Mouse (Mus musculus): Measurements from ENCODE around the gene Vps53.
A peak's percentile ranks its signal among the peaks of the same experiment; 100 is the strongest.

Vps53 gene

DNA sequence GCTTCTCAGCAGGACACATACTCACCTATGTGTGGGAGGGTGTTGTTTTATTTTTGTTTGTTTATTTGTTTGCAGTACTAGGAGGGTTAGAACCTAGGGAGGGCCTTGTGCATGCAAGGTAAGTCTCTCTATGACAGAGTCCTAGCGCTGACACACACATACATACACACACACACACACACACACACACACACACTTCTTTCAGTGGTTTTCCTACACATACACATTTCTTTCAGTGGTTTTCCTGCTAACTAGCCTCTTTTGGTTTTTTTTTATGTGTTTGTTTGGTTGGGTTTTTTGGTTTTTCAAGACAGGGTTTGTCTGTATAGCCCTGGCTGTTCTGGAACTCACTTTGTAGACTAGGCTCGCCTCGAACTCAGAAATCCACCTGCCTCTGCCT, 69.0 kb downstream of the Vps53 start:
- DNase-seq (ENCODE audit: low read depth), result no peak

DNA sequence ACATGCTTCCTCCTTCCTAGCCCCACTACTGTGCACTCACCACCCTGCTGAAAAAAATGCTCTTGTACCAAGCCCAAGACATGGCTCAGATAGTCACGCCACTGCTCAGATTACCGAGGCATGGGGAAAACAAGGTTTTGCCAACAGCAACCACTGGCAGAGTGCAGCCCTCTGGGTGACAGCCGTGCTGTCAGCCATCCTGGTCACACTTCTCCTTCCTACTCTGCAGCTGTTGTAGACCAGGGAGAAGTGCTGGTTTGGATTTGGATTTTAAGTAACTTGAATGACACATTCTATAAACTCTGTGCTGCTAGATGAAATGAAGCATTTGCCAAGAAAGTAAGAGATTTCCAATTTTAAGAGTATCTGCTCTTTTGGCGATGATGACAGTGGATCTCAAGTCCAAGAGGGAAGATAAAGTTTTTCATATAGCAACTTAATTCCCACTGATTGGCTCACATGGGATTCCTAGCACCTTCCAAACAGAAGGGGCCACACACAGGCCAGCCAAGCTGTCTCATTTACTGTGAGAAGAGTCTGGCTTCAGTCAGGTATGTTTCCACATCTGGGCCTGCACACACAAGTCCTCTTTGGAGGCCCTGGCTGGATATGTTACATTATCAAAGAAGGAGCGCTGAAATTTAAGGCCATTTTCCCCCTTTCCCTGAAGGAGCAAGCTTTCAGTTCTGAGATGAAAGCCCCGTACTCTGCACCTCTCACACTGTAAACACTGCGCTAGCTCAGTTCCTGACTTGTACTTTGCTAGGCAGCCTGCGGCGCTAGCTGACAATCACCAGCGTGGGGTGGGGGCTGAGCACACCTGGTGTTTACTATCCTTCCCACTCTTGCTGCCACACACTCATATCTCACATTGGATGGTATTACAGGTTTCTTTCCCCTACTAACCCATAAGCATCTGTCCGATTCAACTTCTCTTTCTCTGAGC, 72.6 kb downstream of the Vps53 start:
- DNase-seq (ENCODE audit: low read depth), result no peak

DNA sequence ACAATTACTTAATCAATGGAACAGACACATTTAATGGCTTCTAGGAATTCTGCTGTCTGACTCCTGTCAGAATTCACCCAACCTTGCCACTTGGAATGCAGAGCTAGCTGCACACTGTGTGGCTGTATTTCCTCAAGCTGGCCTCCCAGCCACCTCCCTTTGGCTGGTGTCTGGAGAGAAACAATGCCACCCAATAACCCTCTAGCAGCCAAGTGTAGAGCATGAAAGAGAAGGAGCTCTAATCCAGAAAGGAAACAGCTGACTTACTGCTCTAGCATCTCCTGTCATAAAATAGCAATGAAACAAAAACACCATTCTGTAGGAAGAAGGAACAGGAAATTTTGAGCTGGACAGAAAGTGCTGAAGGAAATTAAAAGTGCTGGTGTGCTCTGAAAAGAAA, 78.3 kb downstream of the Vps53 start:
- DNase-seq (ENCODE audit: low read depth), result no peak

DNA sequence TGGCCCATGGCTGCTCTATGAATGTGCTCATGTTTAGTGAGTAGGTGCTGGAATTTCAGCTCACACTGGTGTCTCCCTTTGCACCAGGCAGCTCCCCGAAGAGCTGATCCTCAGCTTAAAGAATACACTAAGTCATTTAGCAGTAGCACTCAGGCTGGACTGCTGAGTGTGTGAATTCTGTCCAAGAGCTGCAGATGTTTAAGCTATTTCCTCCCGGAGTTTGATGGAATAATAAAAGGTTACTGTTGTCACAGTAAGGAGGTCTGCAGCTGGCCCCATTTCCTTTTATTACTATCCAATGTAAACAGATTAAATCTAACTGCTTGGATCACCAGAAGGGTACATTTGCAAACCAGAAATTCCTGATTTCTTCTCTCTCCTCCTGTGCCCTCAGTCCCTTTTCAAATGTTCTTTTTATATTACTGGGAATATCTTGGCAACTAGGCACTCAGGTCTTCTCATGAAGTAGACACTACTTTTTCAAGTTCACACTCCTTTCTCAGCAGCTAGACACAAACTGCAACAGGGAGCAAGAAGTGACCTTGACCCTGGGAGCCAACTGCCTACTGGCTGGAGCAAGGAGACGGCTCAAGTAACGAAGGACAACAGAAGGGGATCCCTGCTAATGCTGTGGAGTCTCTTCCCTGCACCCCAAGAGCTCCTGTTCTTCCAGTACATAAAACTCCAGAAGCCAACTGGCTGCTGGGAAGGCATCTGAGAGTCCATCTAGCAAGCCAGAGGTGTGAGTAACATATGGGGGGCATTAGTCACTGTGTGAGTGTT, 80.1 kb downstream of the Vps53 start:
- DNase-seq (ENCODE audit: low read depth), result no peak

DNA sequence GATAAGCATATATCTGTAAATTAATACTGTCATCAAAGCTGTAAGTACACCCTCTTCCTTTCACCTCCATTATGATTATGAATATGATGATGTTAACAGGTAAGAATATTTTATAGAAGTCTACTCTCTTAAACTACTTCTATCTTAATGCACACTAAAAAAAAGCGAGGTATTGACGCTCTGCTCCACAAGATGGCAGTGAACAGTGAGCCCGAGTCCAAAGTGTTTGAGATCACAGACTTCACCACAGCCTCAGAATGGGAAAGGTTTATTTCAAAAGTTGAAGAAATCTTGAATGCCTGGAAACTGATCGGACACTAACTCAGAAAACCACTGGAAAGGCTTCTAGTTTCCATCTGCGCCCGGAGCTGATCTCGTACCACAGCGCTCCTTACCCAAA, 85.8 kb downstream of the Vps53 start:
- peak; percentile 64 for DNase-seq (ENCODE audit: low read depth)

DNA sequence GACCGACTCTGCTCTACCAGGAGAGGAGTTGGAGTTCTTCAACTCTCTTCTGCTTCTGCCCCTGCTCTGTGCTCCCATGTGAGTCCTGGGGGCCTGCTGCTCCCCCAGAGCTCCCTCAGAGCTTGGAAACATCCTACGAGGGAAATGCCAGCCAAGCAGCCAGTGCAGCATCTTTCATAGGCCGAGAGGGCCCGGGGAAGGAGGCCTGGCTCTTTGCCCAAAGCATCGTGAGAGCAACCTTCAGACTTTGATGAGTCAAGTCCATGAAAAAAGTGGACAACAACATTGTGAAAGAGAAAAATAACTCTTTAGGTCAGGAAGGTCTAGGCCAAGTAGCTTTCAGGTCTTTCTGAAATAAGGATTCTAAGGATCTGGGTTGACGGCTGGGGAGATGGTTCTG, 89.7 kb downstream of the Vps53 start:
- DNase-seq (ENCODE audit: low read depth), result peak; percentile 67

DNA sequence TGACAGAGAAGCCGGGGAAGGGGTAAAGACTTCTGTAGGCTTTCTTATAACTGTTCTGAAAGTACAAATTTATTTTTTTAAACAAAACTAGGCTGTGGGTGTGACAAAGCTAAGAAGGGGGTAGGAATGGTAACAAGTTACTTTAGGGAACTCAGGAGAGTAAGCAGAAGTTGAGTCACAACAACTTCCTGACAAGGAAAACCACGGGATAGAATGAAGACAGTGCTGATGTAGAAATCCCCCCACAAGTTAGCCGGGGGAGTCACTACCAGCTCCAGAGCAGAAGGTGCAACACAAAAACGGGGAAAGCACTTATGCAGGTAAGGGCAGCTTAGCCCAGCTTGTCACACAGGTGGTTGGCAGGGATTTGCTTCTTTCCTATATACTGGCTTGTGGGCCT, 90.9 kb downstream of the Vps53 start:
- no peak for DNase-seq (ENCODE audit: low read depth)

DNA sequence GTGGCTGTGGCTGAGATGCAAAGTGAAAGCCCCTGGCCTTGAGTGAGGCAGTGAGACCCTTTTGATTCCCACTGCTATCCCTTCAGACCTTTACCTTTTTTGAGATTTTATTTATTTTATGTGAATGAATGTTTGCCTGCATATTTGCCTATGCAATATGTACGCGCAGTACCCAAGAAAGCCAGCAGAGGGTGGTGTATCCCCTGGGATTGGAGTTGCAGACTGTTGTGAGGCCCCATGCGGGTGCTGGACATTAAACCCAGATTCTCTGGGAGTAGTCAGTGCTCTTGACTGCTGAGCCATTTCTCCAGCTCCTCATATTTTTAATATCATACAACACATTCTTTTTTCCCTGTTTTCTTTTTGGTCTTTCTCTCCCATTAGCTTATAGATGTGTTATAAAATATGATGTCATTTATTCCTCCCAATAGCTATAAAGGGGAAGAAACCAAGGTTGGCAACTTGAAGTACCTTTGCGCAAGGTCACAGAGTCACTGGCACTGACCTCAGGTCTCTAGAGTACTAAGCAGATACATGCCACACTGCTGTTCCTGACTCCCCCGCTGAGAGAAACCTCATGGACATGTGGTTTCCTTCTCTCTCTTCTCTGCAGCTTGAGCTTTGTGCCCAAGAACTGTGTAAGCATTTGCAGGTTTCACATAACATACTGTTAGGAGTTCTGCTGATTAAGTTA, 93.4 kb downstream of the Vps53 start:
- peak; percentile 68 for DNase-seq (ENCODE audit: low read depth)

DNA sequence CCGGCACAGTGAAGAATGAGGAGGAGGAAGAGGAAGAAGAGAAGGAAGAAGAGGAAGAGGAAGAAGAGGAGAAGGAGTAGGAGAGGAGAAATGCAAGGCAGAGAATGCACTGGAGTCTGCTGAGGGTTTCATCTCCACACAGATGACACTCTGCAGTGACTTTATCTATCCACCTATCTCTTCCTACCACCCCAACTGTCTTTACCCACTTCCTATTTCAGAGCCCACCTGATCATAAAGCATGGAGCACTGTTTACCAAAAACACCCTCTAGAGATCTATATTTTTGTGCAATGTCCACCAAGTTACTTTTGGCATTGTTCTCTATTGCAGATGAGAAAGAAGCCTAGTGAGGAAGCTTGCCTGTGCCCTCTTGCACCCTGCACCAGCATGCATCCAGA, 94.5 kb downstream of the Vps53 start:
- DNase-seq (ENCODE audit: low read depth), result no peak

DNA sequence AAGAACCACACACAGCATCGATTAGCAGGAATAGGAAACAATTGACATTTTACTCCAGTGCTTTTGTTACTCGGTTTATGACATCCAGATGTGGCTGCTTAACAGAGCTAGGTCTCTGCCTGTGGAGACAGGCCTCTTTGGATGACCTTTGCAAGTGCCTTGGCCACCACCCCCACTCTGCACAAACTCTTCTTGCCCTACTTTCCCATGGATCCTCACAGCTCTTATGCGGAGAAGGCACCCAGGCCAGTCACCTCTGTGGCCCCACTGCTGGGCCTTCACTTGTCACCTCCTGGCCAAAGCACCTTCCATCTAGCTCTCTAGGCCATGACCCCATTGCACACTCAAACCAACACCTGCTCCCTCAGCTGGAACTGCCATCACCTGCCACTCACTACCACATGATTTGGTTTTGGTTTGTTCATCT, 95.5 kb downstream of the Vps53 start:
- DNase-seq (ENCODE audit: low read depth), result no peak

DNA sequence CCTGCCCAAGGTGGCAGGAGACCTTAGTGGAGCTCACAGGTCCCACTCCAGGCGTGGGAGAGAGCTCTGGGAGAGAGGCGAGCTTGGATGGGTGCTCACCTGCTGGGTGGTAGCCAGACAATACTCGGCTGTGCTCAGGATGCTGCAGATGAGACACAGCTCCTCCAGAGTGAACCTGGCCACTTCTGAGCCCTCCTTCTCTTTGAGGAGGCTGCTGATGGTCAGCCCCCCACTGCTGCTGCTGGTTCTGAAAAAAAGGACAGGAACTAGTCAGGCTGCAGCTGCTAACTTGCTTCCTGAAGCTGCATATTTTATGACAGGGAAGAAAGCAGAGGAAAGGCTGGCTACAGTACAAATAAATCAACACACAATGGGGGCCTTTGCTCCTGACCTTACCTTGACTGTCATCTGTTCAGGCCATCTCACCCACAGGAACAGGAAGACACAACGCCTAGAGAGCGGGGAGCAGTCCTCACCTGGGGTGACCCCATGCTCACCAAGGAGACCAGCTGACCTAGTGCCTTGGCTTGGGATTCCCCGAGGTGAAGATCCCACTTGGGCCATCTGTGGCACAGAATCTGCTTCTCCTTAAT, 98.3 kb downstream of the Vps53 start:
- no peak for DNase-seq (ENCODE audit: low read depth)

DNA sequence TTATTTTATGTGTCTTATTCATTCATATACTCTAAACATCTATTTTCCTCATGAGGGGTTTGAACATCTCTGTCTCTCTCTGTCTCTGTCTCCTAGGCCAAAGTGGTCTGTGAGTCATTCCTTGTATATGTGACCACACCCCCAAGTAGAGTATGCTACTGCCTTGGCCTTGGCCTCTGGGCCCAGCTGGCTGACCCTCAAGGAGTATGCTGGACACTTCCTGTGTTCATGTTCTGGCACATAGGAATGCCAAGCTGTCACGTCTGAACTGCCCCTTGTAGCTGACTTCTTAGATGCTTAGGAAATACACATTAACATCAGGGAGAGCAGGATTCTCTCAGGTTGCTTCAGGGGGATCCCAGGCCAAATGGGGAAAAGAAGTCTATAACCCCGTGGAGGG, 99.2 kb downstream of the Vps53 start:
- DNase-seq (ENCODE audit: low read depth), result peak; percentile 43

DNA sequence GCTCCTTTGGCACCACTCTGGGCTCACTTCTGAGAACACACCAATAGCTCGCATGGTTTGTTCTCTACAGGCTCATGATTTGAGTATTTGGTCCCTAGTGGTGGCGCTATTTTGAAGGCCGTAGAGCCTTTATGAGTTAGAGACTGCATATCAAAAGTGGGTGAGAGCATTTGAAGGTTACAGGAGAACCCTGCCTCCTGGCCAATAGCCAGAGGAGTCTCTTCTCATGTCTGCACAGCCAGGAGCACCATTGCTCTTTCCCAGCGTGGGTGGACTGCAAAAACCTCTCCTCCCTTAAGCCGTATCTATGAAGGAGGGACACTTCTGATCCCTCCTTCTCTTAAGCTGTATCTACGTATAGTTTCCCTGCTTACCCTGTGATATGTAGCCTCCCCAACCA, 102.1 kb downstream of the Vps53 start:
- DNase-seq (ENCODE audit: low read depth), result no peak

DNA sequence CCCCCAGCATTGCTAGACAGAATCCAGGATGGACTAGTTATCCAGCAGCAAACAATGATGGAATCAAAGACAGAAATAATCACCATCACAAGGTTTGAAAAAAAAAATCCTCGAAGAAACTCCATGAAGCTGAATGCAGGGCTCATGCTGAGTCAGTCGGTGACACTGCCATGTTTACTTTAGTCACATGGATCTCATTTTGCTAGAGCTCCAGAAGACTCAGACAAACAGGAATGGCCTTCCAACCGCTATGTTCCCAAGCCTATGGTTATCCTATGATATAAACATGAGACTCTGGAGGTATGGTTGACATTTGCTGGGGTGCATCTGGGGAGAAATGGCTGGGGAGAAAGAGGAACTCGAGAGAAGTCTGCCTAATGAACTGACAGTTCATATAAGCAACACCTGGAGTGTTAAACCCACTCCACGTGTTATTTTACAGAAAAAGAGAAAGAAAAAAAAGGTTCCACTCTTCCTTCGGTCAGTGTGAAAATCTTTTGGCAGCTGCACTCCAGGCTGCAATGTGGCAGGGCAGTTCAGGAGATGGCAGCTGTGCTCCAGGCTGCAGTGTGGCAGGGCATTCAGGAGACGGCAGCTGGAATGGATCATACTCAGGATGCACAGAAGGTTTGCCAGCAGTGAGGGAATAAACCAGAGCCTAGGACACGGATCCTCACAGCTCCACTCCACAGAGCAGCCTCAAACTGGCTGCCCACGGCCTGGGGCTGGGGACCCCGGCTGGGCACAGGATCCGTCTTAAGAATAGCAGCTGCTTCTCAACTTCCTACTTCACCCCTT, 105.0 kb downstream of the Vps53 start:
- peak; percentile 55 for DNase-seq (ENCODE audit: low read depth)

DNA sequence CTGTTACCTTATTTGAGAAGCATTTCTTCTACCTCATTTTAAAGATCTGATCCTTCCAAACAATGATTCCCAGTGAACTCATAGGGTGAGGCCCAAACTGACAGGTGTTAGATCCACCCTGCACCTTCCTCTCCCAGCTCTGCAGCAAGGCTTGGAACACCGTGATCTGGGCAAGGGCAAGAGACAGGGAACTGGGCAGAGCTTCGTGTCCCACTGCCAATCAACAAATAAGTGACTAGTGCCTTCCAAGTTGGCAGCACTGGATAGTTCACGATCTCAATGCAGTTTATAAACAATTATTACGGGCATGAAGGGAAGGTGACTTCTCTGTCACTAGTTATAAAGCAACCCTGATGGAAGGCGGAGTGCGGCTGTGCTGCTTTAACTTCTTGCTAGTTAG, 109.6 kb downstream of the Vps53 start:
- DNase-seq (ENCODE audit: low read depth), result no peak

DNA sequence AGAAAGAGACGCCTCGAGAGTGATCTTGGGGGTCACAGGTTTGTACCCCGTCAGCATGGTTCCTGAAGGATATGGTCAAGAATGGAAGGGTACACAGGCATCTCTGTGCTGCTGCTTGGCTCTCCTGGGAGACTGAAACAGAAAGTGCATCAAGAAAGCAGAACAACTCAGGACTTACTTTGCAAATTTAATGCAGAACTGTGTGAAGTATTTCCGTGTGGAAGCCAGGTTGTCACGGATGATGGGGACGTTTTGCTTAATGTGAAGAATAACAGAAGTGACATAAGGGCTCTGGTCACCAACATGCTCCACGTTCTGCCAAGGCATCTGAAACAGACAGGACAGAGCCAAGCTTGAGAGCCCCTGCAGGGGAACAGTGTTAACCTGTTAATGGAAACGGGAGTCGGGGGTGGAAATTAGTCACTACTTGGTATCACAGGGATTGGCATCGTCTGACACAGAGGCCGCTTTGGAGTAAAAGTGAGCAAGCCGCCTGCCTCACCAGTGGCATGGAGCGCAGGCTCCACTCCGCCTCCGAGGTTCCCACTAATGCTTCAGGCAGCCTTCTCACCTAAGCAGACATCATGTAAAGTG, 112.8 kb downstream of the Vps53 start:
- no peak for DNase-seq (ENCODE audit: low read depth)

DNA sequence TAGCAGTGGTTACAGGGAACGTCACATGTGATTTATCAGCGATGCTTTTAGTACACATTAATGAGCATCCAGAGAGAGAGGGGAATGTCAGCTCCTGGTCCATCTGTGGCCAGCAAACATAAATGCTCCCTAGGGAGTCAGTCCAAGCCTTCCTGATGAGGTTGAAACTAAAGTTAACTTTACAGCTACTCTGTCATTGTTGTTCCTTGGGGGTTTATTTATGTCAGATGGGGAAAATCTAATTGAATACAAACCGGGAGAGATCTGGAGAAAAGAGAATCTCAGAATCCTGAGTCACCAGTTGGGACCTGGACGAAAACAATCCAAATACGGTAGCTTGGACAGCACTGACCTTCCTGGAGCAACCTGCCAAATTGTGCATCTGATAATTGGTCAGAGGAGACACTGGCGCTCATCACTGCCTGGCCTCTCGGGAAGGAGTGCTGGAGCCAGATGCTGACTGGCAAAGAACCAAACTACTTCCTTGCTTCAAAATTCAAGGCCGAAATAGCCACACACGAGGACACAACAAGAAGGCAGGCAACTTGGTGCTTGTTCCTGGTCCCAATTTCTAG, 113.8 kb downstream of the Vps53 start:
- DNase-seq (ENCODE audit: low read depth), result peak; percentile 14

DNA sequence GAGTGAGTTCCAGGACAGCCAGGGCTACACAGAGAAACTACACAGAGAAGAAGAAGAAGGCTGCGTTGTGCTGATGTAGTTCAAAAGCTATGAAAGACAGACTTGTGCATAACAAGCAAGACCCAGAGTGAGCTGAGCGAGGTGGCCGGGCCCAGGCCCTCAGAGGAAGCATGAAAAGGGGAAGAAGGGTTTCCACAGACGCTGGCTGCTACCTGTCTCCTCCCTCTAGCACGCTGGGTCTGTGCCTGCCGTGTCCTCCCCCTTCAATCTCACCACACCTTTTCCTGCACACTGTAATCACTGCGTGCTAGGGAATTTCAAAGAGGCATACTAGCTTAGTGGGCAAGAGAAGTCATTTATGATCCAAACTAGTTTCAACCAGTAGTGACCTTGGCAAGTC, 115.0 kb downstream of the Vps53 start:
- no peak for DNase-seq (ENCODE audit: low read depth)

DNA sequence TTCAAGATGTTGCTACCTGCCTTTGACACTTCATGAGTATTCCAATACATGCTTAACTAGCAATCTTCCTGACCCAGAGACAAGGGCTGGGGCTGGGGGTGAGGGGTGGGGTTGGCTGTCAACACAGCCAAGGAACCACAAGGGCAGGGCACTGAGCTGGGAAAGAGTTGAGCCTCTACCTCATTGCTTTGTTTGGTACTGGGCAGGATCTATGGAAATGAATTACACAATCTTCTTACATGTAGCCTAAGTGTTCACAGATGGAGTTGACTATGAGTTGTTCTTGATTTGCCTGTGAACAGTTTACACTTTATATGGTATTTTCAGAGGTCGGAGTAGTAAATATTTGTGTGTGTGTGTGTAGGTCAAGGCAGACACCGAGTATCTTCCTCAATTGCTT, 118.5 kb downstream of the Vps53 start:
- peak; percentile 66 for DNase-seq (ENCODE audit: low read depth)

DNA sequence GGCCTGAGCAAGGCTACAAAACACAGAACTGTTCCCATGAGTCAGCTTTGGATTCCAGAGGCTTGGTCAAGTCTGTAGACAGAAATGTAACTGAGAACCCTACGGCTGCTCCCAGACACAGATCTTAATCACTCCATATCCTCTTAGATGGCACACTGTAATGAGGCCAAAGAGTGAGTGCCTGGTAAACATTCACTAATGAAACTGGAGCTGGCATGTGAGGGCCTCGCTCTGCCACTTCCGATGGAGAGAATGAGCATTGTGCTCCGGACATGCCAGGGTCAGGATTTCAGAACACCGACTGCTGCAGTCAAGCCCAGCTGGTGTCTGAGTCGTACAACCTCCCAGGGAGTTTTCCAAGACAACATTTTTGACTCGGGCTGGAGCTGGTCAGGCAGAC, 119.5 kb downstream of the Vps53 start:
- DNase-seq (ENCODE audit: low read depth), result peak; percentile 82

DNA sequence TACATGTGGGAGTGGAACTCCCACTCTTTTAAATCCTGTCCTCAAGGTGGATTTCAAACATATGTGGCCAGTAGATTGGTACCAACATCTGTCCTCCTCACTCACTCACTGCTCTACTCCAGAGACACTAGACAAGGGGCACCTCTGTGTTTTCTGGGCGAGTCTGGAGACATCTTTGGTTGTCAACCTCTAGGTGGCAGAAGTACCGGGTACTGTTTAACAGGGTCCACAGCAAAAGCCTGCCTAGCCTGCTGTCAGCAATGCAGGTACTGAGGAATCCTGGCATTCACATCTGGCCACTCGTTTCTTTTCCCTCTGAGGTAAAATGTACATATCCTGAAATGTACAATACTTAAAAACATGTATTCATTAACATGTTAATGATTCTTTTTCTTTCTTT, 123.0 kb downstream of the Vps53 start:
- DNase-seq (ENCODE audit: low read depth), result peak; percentile 26

All from NIH3T3 (cell line).